In genomic region chr6:91346906-91347156, GRCm38 (mm10) we compare ENCODE assay signal across 14 mouse cellular contexts.
DNase-seq lines count a peak whose midpoint lies in the region; ATAC-seq and TF ChIP-seq lines count a peak whose summit lies in the region.
"Had no signal": no experiment of that assay in that cellular context is flagged by ENCODE, and none has a peak within 500 bp of the region (broad histone marks: within the 10 kb centered on the region; RNA-seq: fewer than 3 reads in every experiment).

No protein-coding gene starts in this region.

- WGBS in lung, embryonic 16.5 days = 46% methylated on average over 3 of the region's 3 CpGs
- WGBS in forebrain, embryonic 15.5 days = 10% methylated on average over 3 of the region's 3 CpGs
- 11% methylated on average over 3 of the region's 3 CpGs for WGBS in midbrain, embryonic 10.5 days
- 22% methylated on average over 3 of the region's 3 CpGs for WGBS in neural tube, embryonic 15.5 days
- WGBS in intestine, postnatal 0 days = 66% methylated on average over 3 of the region's 3 CpGs

- H3K9ac ChIP-seq in lung, embryonic 16.5 days (ENCODE audit: low read length) = no peak overlapping the region
- no peak overlapping the region for H3K9ac ChIP-seq in forebrain, embryonic 15.5 days (replicated peaks)
- H3K9ac ChIP-seq in neural tube, embryonic 15.5 days (replicated peaks) = no peak overlapping the region; the same call in 1 of the 2 replicates
- no peak overlapping the region for H3K9ac ChIP-seq in intestine, postnatal 0 days (ENCODE audit: low read depth, low read length)
- H3K9ac ChIP-seq: liver, embryonic 15.5 days had no signal

- no peak overlapping the region for H3K4me2 ChIP-seq in lung, embryonic 16.5 days (ENCODE audit: low read depth, low read length)
- no peak overlapping the region for H3K4me2 ChIP-seq in forebrain, embryonic 15.5 days (replicated peaks)
- H3K4me2 ChIP-seq in neural tube, embryonic 15.5 days = no peak overlapping the region
- H3K4me2 ChIP-seq in intestine, postnatal 0 days (replicated peaks; ENCODE audit: low read depth) = no peak overlapping the region
- H3K4me2 ChIP-seq: liver, embryonic 15.5 days had no signal

- no peaks in the 10 kb centered on the region for H3K4me1 ChIP-seq in lung, embryonic 16.5 days (replicated peaks; ENCODE audit: control insufficient read depth, insufficient read depth, low read length)
- H3K4me1 ChIP-seq in forebrain, embryonic 15.5 days = peaks cover 69% of the 10 kb centered on the region
- peaks cover 75% of the 10 kb centered on the region for H3K4me1 ChIP-seq in midbrain, embryonic 10.5 days
- peaks cover 42% of the 10 kb centered on the region for H3K4me1 ChIP-seq in neural tube, embryonic 15.5 days
- H3K4me1 ChIP-seq in intestine, postnatal 0 days (replicated peaks; ENCODE audit: control insufficient read depth, insufficient read depth, low read length) = no peaks in the 10 kb centered on the region
- H3K4me1 ChIP-seq: liver, embryonic 15.5 days had no signal

- H3K27ac ChIP-seq in lung, embryonic 16.5 days (ENCODE audit: low read length) = no peak overlapping the region
- H3K27ac ChIP-seq in forebrain, embryonic 15.5 days (replicated peaks) = peak overlapping the region; percentile 93
- peak overlapping the region; percentile 93 for H3K27ac ChIP-seq in midbrain, embryonic 10.5 days (replicated peaks)
- H3K27ac ChIP-seq in neural tube, embryonic 15.5 days (replicated peaks) = peak overlapping the region; percentile 80
- H3K27ac ChIP-seq in intestine, postnatal 0 days (ENCODE audit: low read depth, low read length) = no peak overlapping the region
- H3K27ac ChIP-seq: liver, embryonic 15.5 days had no signal

- no peak for DNase-seq in lung, postnatal 36 days
- no peak for DNase-seq in midbrain, embryonic 10.5 days (ENCODE audit: low spot score)
- DNase-seq in adrenal gland, postnatal 36 days = no peak
- DNase-seq: cerebellum, adult 2 months; embryo, embryonic 11 days; lung, postnatal 4 days had no signal

- TF ChIP-seq CTCF in intestine, postnatal 0 days (IDR thresholded peaks at IDR 0.05; ENCODE audit: low read depth) = no peak

- 0 out of 2 replicates have a peak, but pooled peaks have one; percentile 5 for ATAC-seq in lung, embryonic 16.5 days (ENCODE audit: low read depth)
- no peak for ATAC-seq in forebrain, embryonic 15.5 days (replicated peaks)
- no peak for ATAC-seq in neural tube, embryonic 15.5 days (ENCODE audit: low FRiP score)
- no peak for ATAC-seq in intestine, postnatal 0 days
- no peak for ATAC-seq in megakaryocyte progenitor cell, adult 5-6 weeks (replicated peaks; ENCODE audit: poor library complexity)
- ATAC-seq: intestine, embryonic 16.5 days had no signal

- H3K9me3 ChIP-seq in lung, embryonic 16.5 days (ENCODE audit: control insufficient read depth, low read length) = no peaks in the 10 kb centered on the region
- H3K9me3 ChIP-seq in forebrain, embryonic 15.5 days = no peaks in the 10 kb centered on the region
- no peaks in the 10 kb centered on the region for H3K9me3 ChIP-seq in midbrain, embryonic 10.5 days (replicated peaks)
- no peaks in the 10 kb centered on the region for H3K9me3 ChIP-seq in neural tube, embryonic 15.5 days (replicated peaks)
- no peaks in the 10 kb centered on the region for H3K9me3 ChIP-seq in intestine, postnatal 0 days (ENCODE audit: control insufficient read depth)
- H3K9me3 ChIP-seq: liver, embryonic 15.5 days had no signal

- no peaks in the 10 kb centered on the region for H3K36me3 ChIP-seq in lung, embryonic 16.5 days (ENCODE audit: control insufficient read depth, insufficient read depth, low read length)
- H3K36me3 ChIP-seq in forebrain, embryonic 15.5 days = no peaks in the 10 kb centered on the region
- H3K36me3 ChIP-seq in midbrain, embryonic 10.5 days = no peaks in the 10 kb centered on the region
- no peaks in the 10 kb centered on the region for H3K36me3 ChIP-seq in neural tube, embryonic 15.5 days
- no peaks in the 10 kb centered on the region for H3K36me3 ChIP-seq in intestine, postnatal 0 days (ENCODE audit: control insufficient read depth, insufficient read depth)
- H3K36me3 ChIP-seq: liver, embryonic 15.5 days had no signal

- no peak overlapping the region for H3K4me3 ChIP-seq in lung, embryonic 16.5 days (ENCODE audit: low read length)
- H3K4me3 ChIP-seq in forebrain, embryonic 15.5 days = no peak overlapping the region
- peak overlapping the region; percentile 32 for H3K4me3 ChIP-seq in midbrain, embryonic 10.5 days
- H3K4me3 ChIP-seq in neural tube, embryonic 15.5 days (replicated peaks) = no peak overlapping the region
- H3K4me3 ChIP-seq in intestine, postnatal 0 days (ENCODE audit: low read depth, low read length) = no peak overlapping the region
- H3K4me3 ChIP-seq: liver, embryonic 15.5 days; myocyte had no signal

- no peaks in the 10 kb centered on the region for H3K27me3 ChIP-seq in lung, embryonic 16.5 days (ENCODE audit: control insufficient read depth, insufficient read depth, low read depth, low read length)
- H3K27me3 ChIP-seq in forebrain, embryonic 15.5 days = no peaks in the 10 kb centered on the region
- peaks cover 61% of the 10 kb centered on the region for H3K27me3 ChIP-seq in midbrain, embryonic 10.5 days (ENCODE audit: low read depth, poor library complexity, severe bottlenecking)
- no peaks in the 10 kb centered on the region for H3K27me3 ChIP-seq in neural tube, embryonic 15.5 days (replicated peaks)
- no peaks in the 10 kb centered on the region for H3K27me3 ChIP-seq in intestine, postnatal 0 days (replicated peaks; ENCODE audit: control insufficient read depth, insufficient read depth, low read length)

Comparison
In these comparisons a context has a peak if more than half of its experiments do, and no peak if none do; other contexts are left out.
1. H3K27ac ChIP-seq: peak in forebrain, embryonic 15.5 days (single experiment), midbrain, embryonic 10.5 days (single experiment) and neural tube, embryonic 15.5 days (single experiment); none in lung, embryonic 16.5 days (single experiment) and intestine, postnatal 0 days (single experiment).